Mouse (Mus musculus): Measurements from ENCODE around the gene Gm49384. TPM values are rescaled to one million over a fixed set of nuclear protein-coding genes. Genes with fewer than 3 reads are reported as not detected.

The Gm49384 gene
- polyA plus RNA-seq, 1 experiment from 2014 or later = 35.5 TPM

- Histone ChIP-seq H3K36me3 (ENCODE audit: control insufficient read depth, insufficient read depth, low read length) (peaks cover 28% of the 10 kb centered on the region), H3K27ac (ENCODE audit: low read depth, low read length) (no peak overlapping the region), H3K4me3 (ENCODE audit: low read depth, low read length) (no peak overlapping the region), H3K9ac (ENCODE audit: low read depth, low read length) (no peak overlapping the region), H3K4me2 (no peak overlapping the region), H3K9me3 (ENCODE audit: control insufficient read depth, low read length) (no peaks in the 10 kb centered on the region), H3K27me3 (replicated peaks; ENCODE audit: control insufficient read depth, insufficient read depth, low read length) (no peaks in the 10 kb centered on the region), H3K4me1 (replicated peaks; ENCODE audit: control insufficient read depth, insufficient read depth, low read length) (no peaks in the 10 kb centered on the region)
- 84% methylated on average over 5 of the region's 5 CpGs for WGBS
- ATAC-seq (replicated peaks; ENCODE audit: low FRiP score) (no peak), DNase-seq (ENCODE audit: low spot score) (no peak)
Observed at GRCm38 (mm10) chr12:69211057-69211456, 7.0 kb upstream of the Gm49384 start.

- WGBS = 95% methylated on average over 18 of the region's 18 CpGs
- no peak overlapping the region for H3K4me3 ChIP-seq (ENCODE audit: low read depth, low read length)
- H3K4me2 ChIP-seq = no peak overlapping the region
- no peak for ATAC-seq (replicated peaks; ENCODE audit: low FRiP score)
- H3K27ac ChIP-seq (ENCODE audit: low read depth, low read length) = no peak overlapping the region
- no peak for DNase-seq (ENCODE audit: low spot score)
- H3K4me1 ChIP-seq (replicated peaks; ENCODE audit: control insufficient read depth, insufficient read depth, low read length) = no peaks in the 10 kb centered on the region
- H3K36me3 ChIP-seq (ENCODE audit: control insufficient read depth, insufficient read depth, low read length) = peaks cover 25% of the 10 kb centered on the region
- no peaks in the 10 kb centered on the region for H3K9me3 ChIP-seq (ENCODE audit: control insufficient read depth, low read length)
- H3K9ac ChIP-seq (ENCODE audit: low read depth, low read length) = no peak overlapping the region
- H3K27me3 ChIP-seq (replicated peaks; ENCODE audit: control insufficient read depth, insufficient read depth, low read length) = no peaks in the 10 kb centered on the region
Observed at GRCm38 (mm10) chr12:69210056-69210979, 6.3 kb upstream of the Gm49384 start.

- no peak overlapping the region for H3K4me2 ChIP-seq
- ATAC-seq (replicated peaks; ENCODE audit: low FRiP score) (no peak), DNase-seq (ENCODE audit: low spot score) (no peak)
- H3K4me3 ChIP-seq (ENCODE audit: low read depth, low read length) = no peak overlapping the region
- H3K27ac ChIP-seq (ENCODE audit: low read depth, low read length) = no peak overlapping the region
- peaks cover 21% of the 10 kb centered on the region for H3K36me3 ChIP-seq (ENCODE audit: control insufficient read depth, insufficient read depth, low read length)
- H3K9ac ChIP-seq (ENCODE audit: low read depth, low read length) = no peak overlapping the region
- 79% methylated on average over 2 of the region's 2 CpGs for WGBS
- H3K4me1 ChIP-seq (replicated peaks; ENCODE audit: control insufficient read depth, insufficient read depth, low read length) = no peaks in the 10 kb centered on the region
- no peaks in the 10 kb centered on the region for H3K9me3 ChIP-seq (ENCODE audit: control insufficient read depth, low read length)
- no peaks in the 10 kb centered on the region for H3K27me3 ChIP-seq (replicated peaks; ENCODE audit: control insufficient read depth, insufficient read depth, low read length)
Observed at GRCm38 (mm10) chr12:69208520-69208919, 4.5 kb upstream of the Gm49384 start.

- Histone ChIP-seq H3K4me2 (no peak overlapping the region), H3K4me3 (ENCODE audit: low read depth, low read length) (no peak overlapping the region), H3K27ac (ENCODE audit: low read depth, low read length) (no peak overlapping the region), H3K4me1 (replicated peaks; ENCODE audit: control insufficient read depth, insufficient read depth, low read length) (no peaks in the 10 kb centered on the region), H3K9me3 (ENCODE audit: control insufficient read depth, low read length) (no peaks in the 10 kb centered on the region), H3K9ac (ENCODE audit: low read depth, low read length) (no peak overlapping the region), H3K36me3 (ENCODE audit: control insufficient read depth, insufficient read depth, low read length) (peaks cover 19% of the 10 kb centered on the region), H3K27me3 (replicated peaks; ENCODE audit: control insufficient read depth, insufficient read depth, low read length) (no peaks in the 10 kb centered on the region)
- DNase-seq (ENCODE audit: low spot score) = no peak
- 97% methylated on average over 7 of the region's 7 CpGs for WGBS
- no peak for ATAC-seq (replicated peaks; ENCODE audit: low FRiP score)
Observed at GRCm38 (mm10) chr12:69207926-69208325, 3.9 kb upstream of the Gm49384 start.

GRCm38 (mm10) chr12:69207396-69207795 lies 3.3 kb upstream of the Gm49384 start:
- no peaks in the 10 kb centered on the region for H3K9me3 ChIP-seq (ENCODE audit: control insufficient read depth, low read length)
- DNase-seq (ENCODE audit: low spot score) (no peak), ATAC-seq (replicated peaks; ENCODE audit: low FRiP score) (no peak)
- H3K4me1 ChIP-seq (replicated peaks; ENCODE audit: control insufficient read depth, insufficient read depth, low read length) = no peaks in the 10 kb centered on the region
- no peak overlapping the region for H3K9ac ChIP-seq (ENCODE audit: low read depth, low read length)
- H3K27ac ChIP-seq (ENCODE audit: low read depth, low read length) = no peak overlapping the region
- no peak overlapping the region for H3K4me3 ChIP-seq (ENCODE audit: low read depth, low read length)
- H3K4me2 ChIP-seq = no peak overlapping the region
- 91% methylated on average over 8 of the region's 8 CpGs for WGBS
- H3K27me3 ChIP-seq (replicated peaks; ENCODE audit: control insufficient read depth, insufficient read depth, low read length) = no peaks in the 10 kb centered on the region
- H3K36me3 ChIP-seq (ENCODE audit: control insufficient read depth, insufficient read depth, low read length) = peaks cover 20% of the 10 kb centered on the region

- H3K27me3 ChIP-seq (replicated peaks; ENCODE audit: control insufficient read depth, insufficient read depth, low read length) = no peaks in the 10 kb centered on the region
- no peak for ATAC-seq (replicated peaks; ENCODE audit: low FRiP score)
- DNase-seq (ENCODE audit: low spot score) = no peak
- peak overlapping the region; percentile 82 for H3K4me2 ChIP-seq
- no peak overlapping the region for H3K27ac ChIP-seq (ENCODE audit: low read depth, low read length)
- H3K9ac ChIP-seq (ENCODE audit: low read depth, low read length) = no peak overlapping the region
- H3K36me3 ChIP-seq (ENCODE audit: control insufficient read depth, insufficient read depth, low read length) = peaks cover 23% of the 10 kb centered on the region; the same call in 1 of the 2 replicates
- H3K9me3 ChIP-seq (ENCODE audit: control insufficient read depth, low read length) = no peaks in the 10 kb centered on the region
- peak overlapping the region; percentile 99 for H3K4me3 ChIP-seq (ENCODE audit: low read depth, low read length)
- H3K4me1 ChIP-seq (replicated peaks; ENCODE audit: control insufficient read depth, insufficient read depth, low read length) = peaks cover 13% of the 10 kb centered on the region
Observed at GRCm38 (mm10) chr12:69198985-69199384, 5.1 kb downstream of the Gm49384 start.

- H3K9me3 ChIP-seq (ENCODE audit: control insufficient read depth, low read length) = no peaks in the 10 kb centered on the region
- WGBS = under 1% methylated on average over 18 of the region's 18 CpGs
- H3K27me3 ChIP-seq (replicated peaks; ENCODE audit: control insufficient read depth, insufficient read depth, low read length) = no peaks in the 10 kb centered on the region
- peak; percentile 82 for DNase-seq (ENCODE audit: low spot score)
- peak within 1 kb of the TSS; percentile 89 for H3K27ac ChIP-seq (ENCODE audit: low read depth, low read length)
- ATAC-seq (replicated peaks; ENCODE audit: low FRiP score) = peak; percentile 42
- H3K4me1 ChIP-seq (replicated peaks; ENCODE audit: control insufficient read depth, insufficient read depth, low read length) = peaks cover 14% of the 10 kb centered on the region
- peak within 1 kb of the TSS; percentile 99 for H3K4me3 ChIP-seq (ENCODE audit: low read depth, low read length)
- peak within 1 kb of the TSS; percentile 82 for H3K4me2 ChIP-seq
- H3K9ac ChIP-seq (ENCODE audit: low read depth, low read length) = peak within 1 kb of the TSS; percentile 96
- H3K36me3 ChIP-seq (ENCODE audit: control insufficient read depth, insufficient read depth, low read length) = peaks cover 20% of the 10 kb centered on the region; the same call in 1 of the 2 replicates
Observed at GRCm38 (mm10) chr12:69198164-69198535, 5.9 kb downstream of the Gm49384 start, which contains the start of gene Dnaaf2. Dnaaf2 (minus strand) TSS chr12:69198429.

GRCm38 (mm10) chr12:69197378-69198163 lies 6.5 kb downstream of the Gm49384 start:
- DNase-seq (ENCODE audit: low spot score) (peak; percentile 72), ATAC-seq (replicated peaks; ENCODE audit: low FRiP score) (peak; percentile 77)
- Histone ChIP-seq H3K4me1 (replicated peaks; ENCODE audit: control insufficient read depth, insufficient read depth, low read length) (peaks cover 14% of the 10 kb centered on the region), H3K4me3 (ENCODE audit: low read depth, low read length) (peak overlapping the region; percentile 99), H3K36me3 (ENCODE audit: control insufficient read depth, insufficient read depth, low read length) (peaks cover 20% of the 10 kb centered on the region; the same call in 1 of the 2 replicates), H3K9ac (ENCODE audit: low read depth, low read length) (peak overlapping the region; percentile 96), H3K27me3 (replicated peaks; ENCODE audit: control insufficient read depth, insufficient read depth, low read length) (no peaks in the 10 kb centered on the region), H3K4me2 (peak overlapping the region; percentile 82), H3K9me3 (ENCODE audit: control insufficient read depth, low read length) (no peaks in the 10 kb centered on the region), H3K27ac (ENCODE audit: low read depth, low read length) (peak overlapping the region; percentile 89)
- under 1% methylated on average over 94 of the region's 94 CpGs for WGBS
